Mouse (Mus musculus) adrenal gland, adult 2 months (tissue): ENCODE results near the gene Lag3. TPM values are rescaled to one million over a fixed set of nuclear protein-coding genes. Genes with fewer than 3 reads are reported as not detected.

ENCODE experiments used
- DNase-seq: peaks from one replicate; pipeline ENCODE4 v3.0.0; 2021
- polyA plus RNA-seq: library from polyadenylated mRNA; depleted of rRNA; stranded (reverse); fragments of >200 nt; gene quantifications from 2 replicates; pipeline ENCODE4 v1.2.3, GENCODE M21; 2012; rRNA removed
- total RNA-seq, 2 experiments: library from RNA; stranded (reverse); gene quantifications; 2 replicates each; pipeline ENCODE4 v1.2.3; 2021

Gene Lag3
- total and polyA plus RNA-seq, 3 experiments = 1.1 to 2.5 (median 1.5) TPM

- DNase-seq = no peak
Measured at GRCm38 (mm10) chr6:124860511-124860910, 51.0 kb downstream of the Lag3 start.

GRCm38 (mm10) chr6:124859725-124860124 lies 51.8 kb downstream of the Lag3 start:
- DNase-seq = peak; percentile 90

DNA sequence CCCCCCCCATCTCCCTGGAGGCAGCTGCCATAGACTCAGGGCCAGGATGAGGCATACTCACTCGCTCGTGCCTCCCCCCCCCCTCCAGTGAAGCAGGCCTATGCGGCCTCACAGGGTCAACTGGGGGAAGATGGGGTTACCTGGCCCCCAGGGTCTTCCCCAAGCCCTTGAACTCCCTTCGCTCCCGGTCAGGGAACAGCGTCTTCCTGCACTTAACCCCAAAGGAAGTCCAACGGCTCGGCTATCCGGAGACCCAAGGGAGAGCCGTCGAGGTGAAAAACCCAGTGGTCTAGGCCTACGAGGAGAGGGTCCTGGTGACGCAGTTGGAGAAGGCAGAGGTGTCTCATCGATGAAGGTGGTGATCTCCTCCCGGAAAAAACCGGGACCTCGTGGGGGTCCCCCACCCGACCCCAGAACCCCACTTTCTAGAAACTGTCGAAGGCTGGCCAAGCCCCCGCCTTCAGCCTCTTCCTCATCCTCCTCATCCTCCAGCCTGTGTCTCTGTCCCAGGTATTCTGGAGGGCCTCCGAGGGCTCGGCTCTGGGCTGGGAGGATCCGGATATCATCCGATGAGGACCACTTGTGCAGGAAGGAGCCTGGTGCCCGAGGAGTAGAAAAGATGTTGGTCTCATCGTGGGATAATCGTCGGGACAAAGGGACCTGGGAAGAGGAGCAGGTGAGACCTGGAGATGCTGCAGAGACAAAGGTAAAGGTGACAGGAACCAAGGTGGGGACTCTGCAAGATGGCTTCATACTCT lies 52.8 kb downstream of the Lag3 start:
- no peak for DNase-seq

DNA sequence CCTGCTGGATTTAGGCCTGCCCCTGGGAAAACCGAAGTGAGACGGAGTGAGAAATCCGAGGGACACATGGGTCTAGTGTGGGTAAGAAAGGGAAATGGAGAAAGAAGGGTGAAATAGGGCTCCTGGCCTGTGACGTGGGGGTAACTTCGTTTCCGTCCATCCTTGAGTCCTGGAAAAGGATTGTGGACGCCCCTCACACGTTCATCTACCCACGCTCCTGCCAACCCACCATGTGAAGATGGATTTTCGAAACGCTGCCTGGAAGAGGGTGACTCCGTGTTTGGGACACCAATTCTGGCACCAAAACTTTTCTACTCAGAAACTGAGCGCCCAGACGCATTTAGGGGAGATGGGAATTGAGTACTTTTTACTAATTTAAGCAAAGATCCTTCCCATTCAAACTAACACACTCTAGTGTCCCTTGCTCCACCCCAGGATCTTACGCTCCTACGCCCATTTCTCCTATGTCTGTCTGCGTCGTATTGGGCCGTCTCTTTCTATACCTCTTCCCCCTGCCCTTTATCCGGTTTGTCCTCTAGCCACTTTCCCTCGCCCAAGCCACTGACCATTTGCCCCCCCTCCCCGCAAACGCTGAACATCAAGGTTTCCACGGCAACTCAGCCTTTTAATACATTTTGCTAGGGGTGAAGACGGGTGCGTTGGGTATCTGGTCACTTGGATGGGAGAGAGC lies 53.5 kb downstream of the Lag3 start:
- no peak for DNase-seq

GRCm38 (mm10) chr6:124856916-124857839 lies 54.3 kb downstream of the Lag3 start, which contains the start of gene P3h3:
TSS of gene P3h3 (minus strand) at chr6:124857752.
- DNase-seq = peak; percentile 86

DNA sequence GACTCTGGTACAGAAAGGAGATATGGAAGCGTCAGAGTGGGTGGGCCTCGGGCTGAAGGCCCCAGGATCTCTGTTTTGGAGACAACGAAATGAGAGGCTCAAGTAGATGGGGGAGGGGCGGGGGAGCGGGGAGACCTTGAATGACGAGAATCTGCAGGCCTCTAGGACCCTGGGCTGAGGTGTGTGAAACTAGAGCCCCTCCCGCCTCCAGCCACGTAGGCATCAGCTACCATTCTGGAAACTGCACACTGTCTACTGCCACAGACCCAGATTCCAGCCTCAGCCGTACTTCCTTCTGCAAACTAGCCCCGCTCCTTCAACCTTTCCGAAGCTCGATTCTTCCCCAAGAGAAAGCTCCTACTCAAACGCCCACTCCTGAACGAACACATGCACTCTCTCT lies 55.2 kb downstream of the Lag3 start:
- no peak for DNase-seq

- no peak for DNase-seq
Measured at GRCm38 (mm10) chr6:124854647-124855046, 56.9 kb downstream of the Lag3 start.

Other genes with a start within 250 kb of the Lag3 start
- gene Lpcat3, start 248.7 kb downstream of the Lag3 start, total RNA-seq = 100 to 1,000 TPM in 1 of 2 experiments, 10 to 100 TPM in 1; 92.1 to 138 TPM
- 141 and 155 TPM in 2 replicates for gene Lpcat3, start 248.7 kb downstream of the Lag3 start, polyA plus RNA-seq
- 10 to 100 TPM; 80.6 to 82.6 TPM for gene Emg1, start 199.5 kb downstream of the Lag3 start, total RNA-seq
- 16.6 and 17.0 TPM in 2 replicates for gene Emg1, start 199.5 kb downstream of the Lag3 start, polyA plus RNA-seq
- 100 to 1,000 TPM; 286 to 294 TPM for gene Phb2, start 199.4 kb downstream of the Lag3 start, total RNA-seq
- 128 and 181 TPM in 2 replicates for gene Phb2, start 199.4 kb downstream of the Lag3 start, polyA plus RNA-seq
- gene Ptpn6, start 173.0 kb downstream of the Lag3 start, total RNA-seq = 10 to 100 TPM in 1 of 2 experiments, 1 to 10 TPM in 1; 6.5 to 11.2 TPM
- gene Ptpn6, start 173.0 kb downstream of the Lag3 start, polyA plus RNA-seq = 6.1 and 6.8 TPM in 2 replicates
- gene Grcc10, start 170.3 kb downstream of the Lag3 start, total RNA-seq = 100 to 1,000 TPM; 357 to 360 TPM
- 233 and 246 TPM in 2 replicates for gene Grcc10, start 170.3 kb downstream of the Lag3 start, polyA plus RNA-seq
- gene Gm45234, start 155.7 kb downstream of the Lag3 start, total RNA-seq = not detected
- not detected in 2 replicates for gene Gm45234, start 155.7 kb downstream of the Lag3 start, polyA plus RNA-seq
- gene Atn1, start 155.2 kb downstream of the Lag3 start, total RNA-seq = 10 to 100 TPM; 76.8 to 86.3 TPM
- 73.3 and 110 TPM in 2 replicates for gene Atn1, start 155.2 kb downstream of the Lag3 start, polyA plus RNA-seq
- gene Eno2, start 142.0 kb downstream of the Lag3 start, total RNA-seq = 10 to 100 TPM; 12.4 to 35.9 TPM
- 8.3 and 16.5 TPM in 2 replicates for gene Eno2, start 142.0 kb downstream of the Lag3 start, polyA plus RNA-seq
- under 1 TPM; 0.29 to 0.38 TPM for gene Lrrc23, start 132.0 kb downstream of the Lag3 start, total RNA-seq
- 0.16 and 0.32 TPM in 2 replicates for gene Lrrc23, start 132.0 kb downstream of the Lag3 start, polyA plus RNA-seq
- gene Spsb2, start 103.0 kb downstream of the Lag3 start, total RNA-seq = 10 to 100 TPM; 19.6 to 28.0 TPM
- 34.0 and 40.0 TPM in 2 replicates for gene Spsb2, start 103.0 kb downstream of the Lag3 start, polyA plus RNA-seq
- 100 to 1,000 TPM; 385 to 502 TPM for gene Tpi1, start 97.4 kb downstream of the Lag3 start, total RNA-seq
- 237 and 285 TPM in 2 replicates for gene Tpi1, start 97.4 kb downstream of the Lag3 start, polyA plus RNA-seq
- 100 to 1,000 TPM; 103 to 132 TPM for gene Usp5, start 82.2 kb downstream of the Lag3 start, total RNA-seq
- 102 and 111 TPM in 2 replicates for gene Usp5, start 82.2 kb downstream of the Lag3 start, polyA plus RNA-seq
- 1 to 10 TPM; 2.2 to 3.9 TPM for gene Cdca3, start 82.2 kb downstream of the Lag3 start, total RNA-seq
- gene Cdca3, start 82.2 kb downstream of the Lag3 start, polyA plus RNA-seq = 5.9 and 8.6 TPM in 2 replicates
- 10 to 100 TPM in 1 of 2 experiments, 1 to 10 TPM in 1; 6.7 to 12.2 TPM for gene Gnb3, start 71.4 kb downstream of the Lag3 start, total RNA-seq
- gene Gnb3, start 71.4 kb downstream of the Lag3 start, polyA plus RNA-seq = 9.2 and 11.9 TPM in 2 replicates
- gene P3h3, start 54.0 kb downstream of the Lag3 start, total RNA-seq = 10 to 100 TPM; 16.8 to 23.6 TPM
- gene P3h3, start 54.0 kb downstream of the Lag3 start, polyA plus RNA-seq = 42.6 and 48.6 TPM in 2 replicates
- 1 to 10 TPM; 1.1 to 2.5 TPM for gene Gpr162, start 47.7 kb downstream of the Lag3 start, total RNA-seq
- gene Gpr162, start 47.7 kb downstream of the Lag3 start, polyA plus RNA-seq = 1.9 and 2.4 TPM in 2 replicates
- under 1 TPM; 0.31 to 0.55 TPM for gene Cd4, start 23.5 kb downstream of the Lag3 start, total RNA-seq
- gene Cd4, start 23.5 kb downstream of the Lag3 start, polyA plus RNA-seq = 0.52 and 0.61 TPM in 2 replicates
- 100 to 1,000 TPM; 828 to 858 TPM for gene Ptms, start 8.4 kb upstream of the Lag3 start, total RNA-seq
- gene Ptms, start 8.4 kb upstream of the Lag3 start, polyA plus RNA-seq = 2,208 and 2,873 TPM in 2 replicates
- gene Mlf2, start 19.7 kb upstream of the Lag3 start, total RNA-seq = 100 to 1,000 TPM; 269 to 320 TPM
- 390 and 451 TPM in 2 replicates for gene Mlf2, start 19.7 kb upstream of the Lag3 start, polyA plus RNA-seq
- gene Cops7a, start 53.8 kb upstream of the Lag3 start, total RNA-seq = 100 to 1,000 TPM; 128 to 152 TPM
- gene Cops7a, start 53.8 kb upstream of the Lag3 start, polyA plus RNA-seq = 220 and 384 TPM in 2 replicates
- 1 to 10 TPM in 1 of 2 experiments, under 1 TPM in 1; 0.89 to 2.0 TPM for gene Pianp, start 85.0 kb upstream of the Lag3 start, total RNA-seq
- 4.2 and 9.0 TPM in 2 replicates for gene Pianp, start 85.0 kb upstream of the Lag3 start, polyA plus RNA-seq
- gene Zfp384, start 97.4 kb upstream of the Lag3 start, total RNA-seq = 10 to 100 TPM; 38.5 to 56.9 TPM
- 70.6 and 98.2 TPM in 2 replicates for gene Zfp384, start 97.4 kb upstream of the Lag3 start, polyA plus RNA-seq
- 10 to 100 TPM; 51.0 to 60.6 TPM for gene Ing4, start 128.1 kb upstream of the Lag3 start, total RNA-seq
- gene Ing4, start 128.1 kb upstream of the Lag3 start, polyA plus RNA-seq = 35.5 and 37.4 TPM in 2 replicates
- gene Acrbp, start 138.0 kb upstream of the Lag3 start, total RNA-seq = 10 to 100 TPM in 1 of 2 experiments, 1 to 10 TPM in 1; 4.4 to 12.2 TPM
- gene Acrbp, start 138.0 kb upstream of the Lag3 start, polyA plus RNA-seq = 14.0 and 15.9 TPM in 2 replicates
- gene Lpar5, start 156.2 kb upstream of the Lag3 start, total RNA-seq = under 1 TPM; 0.61 to 0.83 TPM
- gene Lpar5, start 156.2 kb upstream of the Lag3 start, polyA plus RNA-seq = 3.1 and 4.3 TPM in 2 replicates
- 100 to 1,000 TPM; 139 to 156 TPM for gene Chd4, start 184.3 kb upstream of the Lag3 start, total RNA-seq
- gene Chd4, start 184.3 kb upstream of the Lag3 start, polyA plus RNA-seq = 54.1 and 58.1 TPM in 2 replicates
- gene Nop2, start 220.2 kb upstream of the Lag3 start, total RNA-seq = 10 to 100 TPM; 40.9 to 51.7 TPM
- gene Nop2, start 220.2 kb upstream of the Lag3 start, polyA plus RNA-seq = 8.0 and 12.0 TPM in 2 replicates
- 10 to 100 TPM; 13.8 to 21.4 TPM for gene Iffo1, start 233.5 kb upstream of the Lag3 start, total RNA-seq
- gene Iffo1, start 233.5 kb upstream of the Lag3 start, polyA plus RNA-seq = 73.1 and 80.0 TPM in 2 replicates